Mouse (Mus musculus): ENCODE data around the gene Nt5e.
"Not testable (repeated sequence)": the region's sequence is repeated elsewhere in the genome, so short reads cannot be mapped to it uniquely, and the experiment has no call there.

Nt5e gene

GRCm38 (mm10) chr9:88326930-88327901 is at the start of gene Nt5e:
TSS of gene Nt5e (plus strand) at chr9:88327197.
- no peak for DNase-seq (ENCODE audit: low spot score)

DNA sequence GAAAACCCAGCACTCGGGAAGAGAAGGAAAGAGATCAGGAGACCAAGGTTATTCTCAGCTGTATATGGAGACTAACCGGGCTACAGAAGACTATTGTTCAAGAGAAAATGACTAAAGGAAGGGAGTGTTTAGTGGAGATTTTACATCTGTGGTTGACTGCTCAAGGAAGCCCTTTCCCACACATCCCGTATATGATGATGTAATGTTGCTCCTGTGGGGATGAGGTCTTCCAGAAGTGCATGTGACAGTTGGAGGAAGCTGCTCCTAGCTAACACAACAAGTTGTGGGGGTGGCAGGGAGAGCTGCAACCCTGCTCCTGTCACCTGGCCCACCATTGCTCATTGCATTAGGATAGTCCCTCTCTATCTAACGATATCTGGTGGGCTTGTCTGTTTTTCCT is 49.4 kb upstream of the Nt5e start:
- peak; percentile 24 for DNase-seq (ENCODE audit: low spot score)

DNA sequence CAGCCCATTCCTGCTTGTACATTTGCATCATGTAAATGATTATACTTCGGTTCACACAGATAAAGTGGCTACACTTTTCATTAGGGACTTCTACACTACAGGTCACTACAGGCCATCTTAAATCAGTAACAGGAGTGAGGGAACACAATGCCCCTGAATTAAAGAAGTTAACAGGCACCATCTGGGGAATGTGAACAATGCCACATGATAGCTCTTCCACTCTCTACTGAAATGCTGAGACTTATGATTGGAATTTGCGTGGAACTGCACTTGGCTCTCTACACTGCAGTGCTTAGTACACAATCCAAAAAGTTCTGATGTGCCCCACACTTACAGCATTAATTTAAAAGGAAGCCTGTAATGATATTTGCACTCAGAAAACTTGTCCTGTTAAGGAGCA is 47.3 kb upstream of the Nt5e start:
- no peak for DNase-seq (ENCODE audit: low spot score)

DNA sequence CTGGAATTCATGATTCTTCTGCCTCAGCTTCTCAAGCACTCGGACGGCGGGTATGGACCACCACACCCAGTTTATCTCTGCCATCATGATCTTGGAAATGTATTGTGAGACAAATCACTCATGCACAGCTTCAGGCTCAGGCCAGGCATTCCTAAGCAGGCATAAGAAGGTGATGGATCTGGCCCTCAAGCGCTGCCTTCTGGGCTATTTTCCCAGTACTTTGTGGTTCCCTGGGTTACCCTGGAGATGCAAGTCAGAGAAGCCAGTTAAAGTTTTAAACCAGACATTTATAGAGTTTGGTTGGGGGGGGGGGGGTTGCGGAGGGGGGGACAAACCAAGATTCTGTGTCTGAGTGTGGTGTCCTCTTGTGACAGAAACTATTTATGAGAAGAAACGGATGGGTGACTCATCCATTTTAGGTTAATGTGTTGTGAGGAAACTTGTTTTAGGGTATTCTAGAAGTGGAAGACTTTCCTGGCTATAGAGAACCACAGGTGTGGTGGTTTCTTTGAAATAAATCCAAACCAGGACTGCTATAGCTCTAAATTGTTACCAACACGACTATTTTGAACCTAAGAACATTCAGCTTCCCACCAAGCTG is 37.3 kb upstream of the Nt5e start:
- DNase-seq (ENCODE audit: low spot score), result no peak

DNA sequence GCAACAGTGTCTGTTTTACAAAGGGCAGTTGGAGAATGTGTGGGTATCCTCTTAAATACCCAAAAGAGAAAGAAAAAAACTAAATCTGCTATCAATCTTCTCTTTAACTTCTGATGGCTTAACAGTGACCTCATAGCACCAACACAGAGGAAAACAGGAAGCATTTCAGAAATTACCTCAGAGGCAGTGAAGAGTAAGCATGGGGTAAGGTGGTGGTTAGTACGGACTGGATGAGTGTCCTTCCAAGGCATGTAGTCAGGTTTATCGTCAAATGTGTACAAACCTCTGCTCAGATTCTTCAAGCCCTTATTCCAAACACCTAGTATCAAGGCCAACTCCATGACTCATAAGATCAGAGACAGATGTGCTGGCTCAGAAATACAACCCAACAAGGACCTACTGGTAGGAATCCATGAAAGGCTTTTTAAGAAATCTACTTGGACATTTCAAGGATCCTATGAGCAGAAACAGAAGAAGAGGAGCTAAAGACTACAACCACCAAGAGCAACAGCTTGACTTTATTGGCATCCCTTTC is 34.1 kb upstream of the Nt5e start:
- DNase-seq (ENCODE audit: low spot score), result no peak

DNA sequence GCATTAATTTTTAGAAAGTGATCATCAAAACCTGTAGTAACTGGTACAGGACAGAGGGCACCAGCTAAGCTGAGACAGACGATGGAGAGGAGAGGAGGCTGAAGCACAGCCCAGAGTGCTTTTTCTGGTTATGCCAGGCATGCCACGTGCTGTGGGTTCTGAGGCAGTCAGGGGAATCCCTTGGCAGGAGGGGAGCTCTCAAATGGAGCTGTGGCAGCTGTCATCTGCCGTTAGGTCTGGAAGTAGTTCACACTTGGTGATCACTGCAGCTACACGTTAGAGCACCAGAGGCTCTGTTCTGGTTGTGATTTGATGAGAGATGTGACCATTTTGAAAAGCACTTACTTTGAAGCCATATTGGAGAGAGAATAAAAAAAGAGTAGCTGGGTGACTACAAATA is 31.2 kb upstream of the Nt5e start:
- no peak for DNase-seq (ENCODE audit: low spot score)

- no peak for DNase-seq (ENCODE audit: low spot score)
Observed at GRCm38 (mm10) chr9:88296321-88296720, 30.7 kb upstream of the Nt5e start.

- not testable (repeated sequence) for DNase-seq (ENCODE audit: low spot score)
Observed at GRCm38 (mm10) chr9:88297244-88297643, 29.8 kb upstream of the Nt5e start.

- no peak for DNase-seq (ENCODE audit: low spot score)
Observed at GRCm38 (mm10) chr9:88297871-88298658, 28.9 kb upstream of the Nt5e start.

DNA sequence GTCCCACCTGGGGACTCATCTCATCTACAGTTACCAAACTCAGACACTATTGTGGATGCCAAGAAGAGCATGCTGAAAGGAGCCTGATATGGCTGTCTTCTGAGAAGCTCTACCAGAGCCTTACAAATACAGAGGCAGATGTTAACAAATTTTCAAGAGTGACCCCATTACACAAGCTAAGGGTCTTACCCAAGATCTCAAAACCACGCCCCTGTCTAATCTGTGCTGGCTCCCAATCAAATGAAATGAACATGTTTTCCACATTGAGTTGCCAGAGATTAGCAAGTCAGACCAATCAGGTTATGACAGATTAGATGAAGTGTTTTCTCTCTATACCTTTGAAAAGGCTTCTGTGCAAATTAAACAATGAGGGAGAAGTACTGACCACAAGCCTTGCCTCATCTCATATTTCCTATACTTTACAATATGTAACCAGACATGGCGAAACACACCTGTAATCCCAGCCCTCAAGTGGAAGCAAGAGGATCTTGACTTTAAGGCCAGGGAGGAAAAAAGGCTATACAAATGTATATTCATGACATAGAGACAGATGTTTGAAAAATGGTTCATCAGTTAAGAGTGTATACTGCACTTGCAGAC is 19.9 kb upstream of the Nt5e start:
- no peak for DNase-seq (ENCODE audit: low spot score)

DNA sequence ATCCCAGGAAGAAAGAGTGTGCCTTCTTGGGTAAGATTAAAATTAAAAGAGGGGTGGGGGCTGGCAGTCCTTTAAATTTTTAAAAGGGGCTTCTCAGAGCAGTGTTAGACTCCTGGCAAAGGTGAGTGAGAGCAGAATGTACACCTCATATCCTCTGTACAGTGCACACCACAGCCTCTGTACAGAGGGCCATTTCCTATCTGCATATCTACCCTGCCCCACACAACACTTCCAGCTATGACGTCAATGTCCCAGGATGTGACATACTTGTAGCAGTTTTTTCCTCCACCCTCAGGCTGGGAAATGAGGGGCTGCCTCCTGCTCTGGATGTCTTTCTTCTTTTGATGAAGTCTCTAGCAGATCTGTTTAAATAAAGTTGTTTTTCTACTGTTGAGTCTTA is 17.9 kb upstream of the Nt5e start:
- DNase-seq (ENCODE audit: low spot score), result no peak

GRCm38 (mm10) chr9:88319226-88319625 is 7.8 kb upstream of the Nt5e start:
- DNase-seq (ENCODE audit: low spot score), result no peak

GRCm38 (mm10) chr9:88324616-88325015 is 2.4 kb upstream of the Nt5e start:
- DNase-seq (ENCODE audit: low spot score), result no peak

GRCm38 (mm10) chr9:88328666-88329065 is 1.7 kb downstream of the Nt5e start:
- peak; percentile 36 for DNase-seq (ENCODE audit: low spot score)

DNA sequence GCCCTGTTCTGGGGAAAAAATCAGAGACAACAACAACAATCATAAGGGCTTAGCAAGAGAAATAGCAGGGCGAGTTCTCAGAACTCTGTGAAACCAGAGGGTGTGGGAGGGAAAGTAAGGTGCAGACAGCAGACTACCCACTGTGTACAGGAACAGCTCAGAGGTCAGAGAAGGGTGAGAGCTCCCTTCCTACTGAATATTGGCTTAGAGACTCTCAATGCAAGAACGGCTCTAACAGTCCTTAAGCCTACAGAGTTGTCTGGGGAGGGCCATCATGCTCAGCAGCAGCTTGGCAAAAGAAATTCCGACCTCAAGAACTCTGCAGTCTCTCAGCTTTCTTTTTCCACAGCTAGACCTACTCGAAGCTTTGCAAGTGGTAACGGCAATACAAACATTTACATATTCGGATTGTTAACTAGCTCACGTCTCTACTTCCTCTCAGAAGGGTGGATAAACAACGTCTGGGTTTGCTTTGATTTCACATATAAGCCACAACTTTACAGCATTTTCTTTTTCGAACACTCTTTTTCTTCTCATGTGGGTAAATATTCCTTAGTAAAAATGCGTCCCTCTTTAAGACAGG is 2.3 kb downstream of the Nt5e start:
- DNase-seq (ENCODE audit: low spot score), result peak; percentile 7

GRCm38 (mm10) chr9:88330316-88330715 is 3.3 kb downstream of the Nt5e start:
- peak; percentile 54 for DNase-seq (ENCODE audit: low spot score)

GRCm38 (mm10) chr9:88332447-88332846 is 5.5 kb downstream of the Nt5e start:
- no peak for DNase-seq (ENCODE audit: low spot score)

- DNase-seq (ENCODE audit: low spot score), result no peak
Observed at GRCm38 (mm10) chr9:88335839-88336238, 8.8 kb downstream of the Nt5e start.

DNA sequence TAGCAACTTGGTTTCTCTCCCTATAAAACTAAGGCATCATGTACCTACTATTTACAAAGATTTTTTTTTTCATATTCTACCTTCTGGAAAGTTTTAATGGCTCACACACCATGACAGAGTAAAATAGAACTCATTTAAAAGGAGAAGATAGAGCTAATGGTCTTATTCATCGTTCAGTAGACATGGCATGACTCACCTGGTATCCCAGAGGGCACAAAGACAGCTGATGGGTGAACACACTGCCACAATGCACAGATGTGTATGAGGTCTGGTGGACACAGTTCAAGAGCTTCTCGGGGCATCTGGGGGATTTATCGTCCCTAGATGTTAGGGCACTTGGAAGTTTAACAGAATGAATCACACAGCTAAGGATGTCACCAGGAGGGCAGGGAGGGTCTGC is 13.8 kb downstream of the Nt5e start:
- DNase-seq (ENCODE audit: low spot score), result no peak

DNA sequence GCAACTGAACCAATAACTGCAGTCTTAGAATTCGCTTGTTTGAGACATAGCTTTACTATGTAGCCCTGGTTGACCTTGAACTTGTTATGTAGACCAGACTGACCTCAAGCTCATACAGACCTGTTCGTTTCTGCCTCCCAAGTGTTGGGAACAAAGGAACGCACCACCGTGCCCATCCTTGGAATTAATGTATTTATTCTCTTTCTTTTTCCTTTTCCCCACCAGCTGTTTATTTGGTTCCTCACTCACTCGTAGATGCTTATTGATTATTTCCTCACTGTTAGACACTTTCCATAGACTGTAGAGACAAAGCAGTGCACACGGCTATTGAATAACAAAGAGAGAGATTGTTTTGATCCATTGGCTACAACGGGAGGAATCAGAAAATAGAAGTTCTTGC is 15.2 kb downstream of the Nt5e start:
- no peak for DNase-seq (ENCODE audit: low spot score)

DNA sequence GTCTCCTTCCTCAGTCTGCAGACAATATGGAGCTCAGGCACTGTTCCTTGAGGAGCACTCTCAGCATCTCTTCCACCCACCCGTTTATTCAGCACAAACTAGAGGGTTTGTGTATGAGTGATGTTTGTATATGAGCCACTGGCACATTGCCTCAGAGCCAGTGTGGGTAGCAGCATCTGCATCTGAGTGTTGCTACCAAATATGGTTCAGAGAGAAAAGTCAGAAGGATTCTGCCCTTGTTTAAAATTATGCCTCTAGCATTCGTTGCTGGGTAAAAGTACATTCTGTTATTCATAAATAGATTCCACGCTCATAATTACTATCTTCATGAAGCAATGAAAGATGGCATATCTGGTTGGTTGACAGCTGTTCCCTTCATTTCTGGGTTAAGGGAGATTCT is 15.7 kb downstream of the Nt5e start:
- DNase-seq (ENCODE audit: low spot score), result no peak

DNA sequence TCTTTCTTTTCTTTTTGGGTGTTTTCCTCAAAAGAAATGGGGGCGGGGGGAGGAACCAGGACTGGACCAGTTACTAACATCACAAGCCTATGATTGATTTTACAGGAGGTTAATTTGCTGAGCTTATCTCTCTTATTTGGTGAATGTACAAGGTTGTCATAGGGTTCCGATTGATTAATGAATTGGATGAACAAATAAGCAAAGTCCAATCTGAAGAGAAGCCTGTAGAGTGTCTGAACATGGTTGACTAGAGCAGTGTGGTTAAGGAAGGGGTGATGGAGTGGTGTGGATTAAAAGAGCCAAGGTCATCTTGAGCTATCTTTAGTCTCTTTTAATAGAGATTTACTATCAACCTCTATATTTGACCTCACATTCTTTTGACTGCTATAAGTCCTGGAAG is 17.4 kb downstream of the Nt5e start:
- no peak for DNase-seq (ENCODE audit: low spot score)
